Mouse (Mus musculus): ENCODE results near the gene Fkbpl.

DNA sequence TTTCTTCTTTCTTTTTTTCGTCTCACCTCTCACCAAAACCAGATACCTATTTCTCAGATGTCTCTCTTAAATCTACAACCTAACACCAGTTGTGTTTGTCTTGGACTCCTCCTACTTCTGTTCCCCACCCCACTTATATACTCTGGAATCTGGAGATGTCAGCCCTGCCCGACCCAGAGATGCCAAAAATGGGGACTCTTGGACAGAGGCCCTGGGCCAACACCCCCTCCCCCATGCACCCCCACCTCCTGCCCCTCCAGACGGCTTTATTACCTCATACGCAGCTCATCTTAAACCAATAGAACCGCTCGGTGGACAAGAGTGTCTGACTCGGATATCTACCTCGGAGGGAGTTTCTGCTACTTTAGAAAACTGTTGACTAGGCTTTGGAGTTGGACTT, 48.5 kb upstream of the Fkbpl start:
- no peak for TF ChIP-seq CTCF (IDR thresholded peaks at IDR 0.05 in 2 of 3, conservative IDR thresholded peaks at IDR 0.05 in 1 of 3; ENCODE audit: control insufficient read depth in 1 of 3, insufficient read depth in 1 of 3, low read depth in 2 of 3, low read length in 3 of 3, poor library complexity in 1 of 3, severe bottlenecking in 1 of 3)
- no peak for TF ChIP-seq EP300 (IDR thresholded peaks at IDR 0.05; ENCODE audit: low read depth in 1 of 2, low read length in 2 of 2)
- no peak for TF ChIP-seq MAZ (IDR thresholded peaks at IDR 0.05; ENCODE audit: low read depth, low read length)
- TF ChIP-seq ZMIZ1 (IDR thresholded peaks at IDR 0.05; ENCODE audit: low read depth, low read length): no peak
- no peak for TF ChIP-seq MAFK (IDR thresholded peaks at IDR 0.05; ENCODE audit: borderline replicate concordance, low read depth, low read length)
- no peak for TF ChIP-seq MAX (IDR thresholded peaks at IDR 0.05; ENCODE audit: low read length)
- no peak for TF ChIP-seq ETS1 (IDR thresholded peaks at IDR 0.05; ENCODE audit: low read depth, low read length)
- TF ChIP-seq POLR2AphosphoS2 (IDR thresholded peaks at IDR 0.05; ENCODE audit: low read length): no peak
- TF ChIP-seq POLR2A (IDR thresholded peaks at IDR 0.05; ENCODE audit: control insufficient read depth in 1 of 2, insufficient read depth in 1 of 2, low read depth in 1 of 2, low read length in 2 of 2, poor library complexity in 1 of 2): no peak
